Mouse (Mus musculus) spleen, adult 2 months (tissue): ENCODE results near the gene Olfr98.

Source experiments
- CTCF ChIP-seq: fragments of 200-500 bp; IDR thresholded peaks from 2 replicates; pipeline ENCODE4 v1.5.1; 2011; ENCODE audit warnings: mild to moderate bottlenecking, inconsistent platforms; ENCODE audit not compliant: insufficient read depth, insufficient read length, insufficient replicate concordance; ENCODE audit errors: extremely low read depth
- POLR2A ChIP-seq: fragments of 200-500 bp; IDR thresholded peaks from 2 replicates; pipeline ENCODE4 v1.6.1; 2011; ENCODE audit warnings: low read depth, low read length, inconsistent platforms

DNA sequence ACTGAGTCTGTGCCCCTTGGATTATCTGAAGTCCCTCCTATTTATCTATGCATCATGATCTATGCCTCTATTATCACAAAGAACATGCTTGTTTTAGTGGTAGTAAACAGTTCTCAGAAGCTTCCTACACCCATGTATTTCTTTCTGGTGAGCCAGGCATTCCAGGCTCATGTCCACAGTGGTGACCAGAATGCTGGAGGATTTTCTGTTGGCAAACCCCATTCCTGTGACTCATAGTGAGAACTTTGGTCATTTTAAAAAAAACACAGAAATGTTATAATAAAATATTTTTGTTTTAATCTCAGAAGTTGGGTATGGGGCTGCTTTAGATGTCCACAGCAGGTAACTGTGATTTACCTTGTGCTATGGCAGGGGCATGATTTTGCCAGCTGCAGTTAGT is 14.1 kb downstream of the Olfr98 start:
- TF ChIP-seq CTCF: no peak
- no peak for TF ChIP-seq POLR2A
